Mouse (Mus musculus) hindbrain, embryonic 11.5 days (tissue): ENCODE measurements around the gene Actr10. TPM values are rescaled to one million over a fixed set of nuclear protein-coding genes. Genes with fewer than 3 reads are reported as not detected.

Experiments
- ATAC-seq: fragments of 200-750 bp; cut with Nextera tagmentation; 2 replicates; pipeline ENCODE4 v1.8.0; 2017; ENCODE audit warnings: mild to moderate bottlenecking, moderate TSS enrichment, moderate library complexity; ENCODE audit not compliant: low FRiP score
- DNase-seq: peaks from one replicate; pipeline ENCODE4 v3.0.0-alpha.2; 2015; ENCODE audit warnings: low spot score
- H3K27ac ChIP-seq: fragments of 300-500 bp; sonication (generic); 2 replicates; pipeline ENCODE4 v1.5.1; 2014; ENCODE audit warnings: mild to moderate bottlenecking, low read depth, low read length
- H3K27me3 ChIP-seq: fragments of 300-500 bp; sonication (generic); 2 replicates; pipeline ENCODE4 v1.6.1; 2014; ENCODE audit warnings: mild to moderate bottlenecking, low read length, moderate library complexity, mixed read lengths; ENCODE audit not compliant: control insufficient read depth, insufficient read depth
- H3K36me3 ChIP-seq: fragments of 300-500 bp; sonication (generic); 2 replicates; pipeline ENCODE4 v1.6.1; 2014; ENCODE audit warnings: mild to moderate bottlenecking, low read length, moderate library complexity, mixed read lengths; ENCODE audit not compliant: control insufficient read depth, insufficient read depth
- H3K4me1 ChIP-seq: fragments of 300-500 bp; sonication (generic); replicated peaks from 2 replicates; pipeline ENCODE4 v1.6.1; 2014; ENCODE audit warnings: low read length, mixed read lengths; ENCODE audit not compliant: control insufficient read depth, insufficient read depth
- H3K4me2 ChIP-seq: fragments of 300-500 bp; sonication (generic); replicated peaks from 2 replicates; pipeline ENCODE4 v1.6.1; 2014; ENCODE audit warnings: mild to moderate bottlenecking, low read depth, low read length
- H3K4me3 ChIP-seq: fragments of 300-500 bp; sonication (generic); 2 replicates; pipeline ENCODE4 v1.5.1; 2014; ENCODE audit warnings: low read depth, low read length
- H3K9ac ChIP-seq: fragments of 300-500 bp; sonication (generic); 2 replicates; pipeline ENCODE4 v1.6.1; 2014; ENCODE audit warnings: low read depth, low read length
- H3K9me3 ChIP-seq: fragments of 300-500 bp; sonication (generic); 2 replicates; pipeline ENCODE4 v1.6.1; 2016; ENCODE audit warnings: low read length; ENCODE audit not compliant: control insufficient read depth
- WGBS: fragments of 180-500 bp; shearing (Covaris S2); extraction: QIAGEN DNeasy Blood & Tissue Kit; methylation state at CpG from one replicate; pipeline ENCODE4 v1.1.7; 2014; 5-methylcytosine and 5-hydroxymethylcytosine counted together
- polyA plus RNA-seq: library from polyadenylated mRNA; unstranded; fragments of >200 nt; fragmentation: Nextera tagmentation; extraction: Ambion mirVana; gene quantifications from 2 replicates; pipeline ENCODE4 v1.2.1, GENCODE M21; 2014

Actr10 gene
- polyA plus RNA-seq, 1 experiment from 2014 or later = 287 TPM

GRCm38 (mm10) chr12:70940806-70941205 is 3.1 kb downstream of the Actr10 start:
- H3K9me3 ChIP-seq = no peaks in the 10 kb centered on the region
- no peak overlapping the region for H3K4me3 ChIP-seq
- ATAC-seq = no peak
- no peak overlapping the region for H3K27ac ChIP-seq
- WGBS = 96% methylated on average over 7 of the region's 7 CpGs
- no peak overlapping the region for H3K9ac ChIP-seq
- H3K27me3 ChIP-seq = no peaks in the 10 kb centered on the region
- H3K36me3 ChIP-seq = peaks cover 5% of the 10 kb centered on the region
- no peaks in the 10 kb centered on the region for H3K4me1 ChIP-seq
- H3K4me2 ChIP-seq = no peak overlapping the region
- no peak for DNase-seq

DNA sequence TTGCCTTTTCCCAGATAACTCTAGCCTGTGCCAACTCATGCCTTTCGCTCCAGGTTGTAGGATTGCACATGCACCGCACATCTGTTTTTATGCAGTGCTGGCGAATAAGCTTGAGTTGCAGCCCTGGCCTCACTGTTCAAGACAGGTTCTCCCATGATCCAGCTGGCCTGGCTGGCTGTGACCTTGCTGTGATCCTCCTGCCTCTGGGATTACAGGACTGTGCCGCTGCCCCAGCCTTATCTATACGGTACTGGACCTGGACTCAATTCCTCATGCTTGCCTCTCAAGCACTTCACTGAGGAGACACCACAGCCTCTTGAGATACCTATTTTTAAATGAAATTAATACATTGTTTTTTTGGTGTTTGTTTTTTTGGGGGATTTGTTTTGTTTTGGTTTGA is 6.5 kb downstream of the Actr10 start:
- H3K27me3 ChIP-seq = no peaks in the 10 kb centered on the region
- DNase-seq (no peak), ATAC-seq (no peak)
- no peak overlapping the region for H3K4me2 ChIP-seq
- 97% methylated on average over 5 of the region's 5 CpGs for whole genome bisulfite sequencing
- H3K9me3 ChIP-seq = no peaks in the 10 kb centered on the region
- no peak overlapping the region for H3K9ac ChIP-seq
- H3K36me3 ChIP-seq = peaks cover 5% of the 10 kb centered on the region
- H3K4me1 ChIP-seq = no peaks in the 10 kb centered on the region
- H3K4me3 ChIP-seq = no peak overlapping the region
- H3K27ac ChIP-seq = no peak overlapping the region

- Histone ChIP-seq H3K4me2 (no peak overlapping the region), H3K4me3 (no peak overlapping the region), H3K27me3 (no peaks in the 10 kb centered on the region), H3K4me1 (no peaks in the 10 kb centered on the region), H3K36me3 (peaks cover 5% of the 10 kb centered on the region), H3K9me3 (no peaks in the 10 kb centered on the region), H3K9ac (no peak overlapping the region), H3K27ac (no peak overlapping the region)
- WGBS = 94% methylated on average over 10 of the region's 10 CpGs
- ATAC-seq (no peak), DNase-seq (no peak)
Measured at GRCm38 (mm10) chr12:70946585-70947256, 9.1 kb downstream of the Actr10 start.

GRCm38 (mm10) chr12:70958640-70959039 is 21.0 kb downstream of the Actr10 start:
- H3K9ac ChIP-seq = no peak overlapping the region
- H3K27me3 ChIP-seq = no peaks in the 10 kb centered on the region
- H3K4me1 ChIP-seq = no peaks in the 10 kb centered on the region
- ATAC-seq (no peak), DNase-seq (no peak)
- no peak overlapping the region for H3K4me3 ChIP-seq
- no peak overlapping the region for H3K27ac ChIP-seq
- 81% methylated on average over 4 of the region's 4 CpGs for WGBS
- no peaks in the 10 kb centered on the region for H3K9me3 ChIP-seq
- H3K4me2 ChIP-seq = no peak overlapping the region
- 0 out of 2 replicates have a peak, but pooled peaks cover 6% of the 10 kb centered on the region for H3K36me3 ChIP-seq

- Histone ChIP-seq H3K4me1 (no peaks in the 10 kb centered on the region), H3K36me3 (no peaks in the 10 kb centered on the region), H3K27ac (no peak overlapping the region), H3K4me3 (no peak overlapping the region), H3K4me2 (no peak overlapping the region), H3K9ac (no peak overlapping the region), H3K9me3 (no peaks in the 10 kb centered on the region), H3K27me3 (no peaks in the 10 kb centered on the region)
- WGBS = 57% methylated on average over 8 of the region's 8 CpGs
- ATAC-seq = no peak
- no peak for DNase-seq
Measured at GRCm38 (mm10) chr12:70967581-70967980, 29.9 kb downstream of the Actr10 start.

GRCm38 (mm10) chr12:70968141-70968790 is 30.6 kb downstream of the Actr10 start:
- Histone ChIP-seq H3K4me2 (peak overlapping the region; percentile 39), H3K4me1 (no peaks in the 10 kb centered on the region), H3K36me3 (no peaks in the 10 kb centered on the region), H3K27ac (peak overlapping the region; percentile 78), H3K27me3 (no peaks in the 10 kb centered on the region), H3K9ac (peak overlapping the region; percentile 76), H3K9me3 (no peaks in the 10 kb centered on the region), H3K4me3 (peak overlapping the region; percentile 62)
- ATAC-seq = peak; percentile 88
- under 1% methylated on average over 35 of the region's 35 CpGs for WGBS
- DNase-seq = peak; percentile 85

- under 1% methylated on average over 15 of the region's 15 CpGs for WGBS
Measured at GRCm38 (mm10) chr12:70968791-70969307, 31.2 kb downstream of the Actr10 start.

DNA sequence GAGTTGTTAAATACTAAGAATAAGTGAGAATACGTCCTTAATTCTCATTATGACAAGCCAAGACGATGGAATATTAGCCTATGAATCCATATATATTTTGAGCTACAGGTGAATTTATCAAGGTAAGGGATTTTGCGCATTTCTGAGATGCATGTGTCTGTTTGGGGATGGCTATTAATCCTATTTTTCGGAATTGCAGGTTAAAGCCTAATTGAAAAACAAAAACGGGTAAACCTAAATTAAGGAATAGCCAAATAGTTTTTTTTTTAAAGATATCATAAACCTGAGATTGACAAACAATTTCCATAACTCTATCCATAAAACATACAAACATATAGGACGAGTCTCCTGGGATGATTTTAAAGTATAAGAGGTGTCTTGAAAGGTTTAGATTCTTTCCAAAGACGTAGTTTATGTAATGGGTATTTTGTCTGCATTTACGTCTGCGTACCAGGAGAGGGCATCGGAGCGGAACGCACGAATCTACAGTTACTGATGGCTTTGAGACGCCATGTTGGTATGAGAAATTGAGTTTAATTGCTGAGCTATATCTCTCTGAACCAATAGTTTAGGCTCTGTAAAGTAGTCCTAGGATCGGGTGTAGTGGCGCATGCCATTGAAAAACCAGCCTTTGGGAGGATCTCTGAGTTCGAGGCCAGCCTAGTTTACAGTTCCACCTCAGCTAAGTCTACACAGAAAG is 32.0 kb downstream of the Actr10 start:
- Histone ChIP-seq H3K4me2 (peak overlapping the region; percentile 33; the same call in 1 of the 2 replicates), H3K4me3 (peak overlapping the region; percentile 25), H3K27ac (no peak overlapping the region), H3K36me3 (no peaks in the 10 kb centered on the region), H3K9me3 (no peaks in the 10 kb centered on the region), H3K4me1 (no peaks in the 10 kb centered on the region), H3K9ac (no peak overlapping the region), H3K27me3 (no peaks in the 10 kb centered on the region)
- peak; percentile 78 for DNase-seq
- ATAC-seq = no peak
- 5% methylated on average over 17 of the region's 17 CpGs for WGBS

More at GRCm38 (mm10) chr12:70968791-70969307, 31.2 kb downstream of the Actr10 start:
- H3K9ac ChIP-seq = peak overlapping the region; percentile 76
- peak overlapping the region; percentile 62 for H3K4me3 ChIP-seq
- no peaks in the 10 kb centered on the region for H3K27me3 ChIP-seq
- no peaks in the 10 kb centered on the region for H3K36me3 ChIP-seq
- DNase-seq = peak; percentile 92
- peak; percentile 70 for ATAC-seq
- H3K4me2 ChIP-seq = peak overlapping the region; percentile 39
- no peaks in the 10 kb centered on the region for H3K9me3 ChIP-seq
- no peaks in the 10 kb centered on the region for H3K4me1 ChIP-seq
- peak overlapping the region; percentile 78 for H3K27ac ChIP-seq
